In genomic region chr3:157079250-157079965, GRCm38 (mm10) we compare ENCODE assay signal across 11 mouse cellular contexts.
"Had no signal": no experiment of that assay in that cellular context is flagged by ENCODE, and none has a peak within 500 bp of the region (broad histone marks: within the 10 kb centered on the region; RNA-seq: fewer than 3 reads in every experiment).

No protein-coding gene starts in this region.

- H3K27me3 ChIP-seq: intestine, embryonic 15.5 days; limb, embryonic 12.5 days; liver, embryonic 13.5 days; midbrain, embryonic 13.5 days; stomach, embryonic 15.5 days had no signal

- H3K36me3 ChIP-seq: intestine, embryonic 15.5 days; limb, embryonic 12.5 days; liver, embryonic 13.5 days; midbrain, embryonic 13.5 days; stomach, embryonic 15.5 days had no signal

- H3K4me2 ChIP-seq: intestine, embryonic 15.5 days; limb, embryonic 12.5 days; liver, embryonic 13.5 days; midbrain, embryonic 13.5 days; stomach, embryonic 15.5 days had no signal

- DNase-seq: kidney, adult 2 months; liver; liver, embryonic 13.5 days; liver, postnatal 0 days; right cerebral cortex, postnatal 14 days; thymus, adult 2 months; thymus, postnatal 25 days had no signal

- H3K9me3 ChIP-seq: intestine, embryonic 15.5 days; limb, embryonic 12.5 days; liver, embryonic 13.5 days; midbrain, embryonic 13.5 days; stomach, embryonic 15.5 days had no signal

- H3K9ac ChIP-seq: intestine, embryonic 15.5 days; limb, embryonic 12.5 days; liver, embryonic 13.5 days; liver, postnatal 0 days; midbrain, embryonic 13.5 days; stomach, embryonic 15.5 days had no signal

- H3K27ac ChIP-seq: intestine, embryonic 15.5 days; limb, embryonic 12.5 days; liver, embryonic 13.5 days; midbrain, embryonic 13.5 days; stomach, embryonic 15.5 days had no signal

- H3K4me3 ChIP-seq: intestine, embryonic 15.5 days; limb, embryonic 12.5 days; liver, embryonic 13.5 days; midbrain, embryonic 13.5 days; stomach, embryonic 15.5 days had no signal

- ATAC-seq: intestine, embryonic 15.5 days; liver, postnatal 0 days; midbrain, embryonic 13.5 days had no signal

- H3K4me1 ChIP-seq: intestine, embryonic 15.5 days; limb, embryonic 12.5 days; liver, embryonic 13.5 days; stomach, embryonic 15.5 days had no signal
